Mouse (Mus musculus): ENCODE results near the gene Dcaf1. TPM values are rescaled to one million over a fixed set of nuclear protein-coding genes. Genes with fewer than 3 reads are reported as not detected.

Gene Dcaf1
- total RNA-seq (2014; fragmentation: Nextera tagmentation) (65.0 and 111 TPM in 2 replicates), total RNA-seq (2017) (63.4 and 72.4 TPM in 2 replicates), polyA plus RNA-seq (2012) (5.7 and 9.2 TPM in 2 replicates)

DNA sequence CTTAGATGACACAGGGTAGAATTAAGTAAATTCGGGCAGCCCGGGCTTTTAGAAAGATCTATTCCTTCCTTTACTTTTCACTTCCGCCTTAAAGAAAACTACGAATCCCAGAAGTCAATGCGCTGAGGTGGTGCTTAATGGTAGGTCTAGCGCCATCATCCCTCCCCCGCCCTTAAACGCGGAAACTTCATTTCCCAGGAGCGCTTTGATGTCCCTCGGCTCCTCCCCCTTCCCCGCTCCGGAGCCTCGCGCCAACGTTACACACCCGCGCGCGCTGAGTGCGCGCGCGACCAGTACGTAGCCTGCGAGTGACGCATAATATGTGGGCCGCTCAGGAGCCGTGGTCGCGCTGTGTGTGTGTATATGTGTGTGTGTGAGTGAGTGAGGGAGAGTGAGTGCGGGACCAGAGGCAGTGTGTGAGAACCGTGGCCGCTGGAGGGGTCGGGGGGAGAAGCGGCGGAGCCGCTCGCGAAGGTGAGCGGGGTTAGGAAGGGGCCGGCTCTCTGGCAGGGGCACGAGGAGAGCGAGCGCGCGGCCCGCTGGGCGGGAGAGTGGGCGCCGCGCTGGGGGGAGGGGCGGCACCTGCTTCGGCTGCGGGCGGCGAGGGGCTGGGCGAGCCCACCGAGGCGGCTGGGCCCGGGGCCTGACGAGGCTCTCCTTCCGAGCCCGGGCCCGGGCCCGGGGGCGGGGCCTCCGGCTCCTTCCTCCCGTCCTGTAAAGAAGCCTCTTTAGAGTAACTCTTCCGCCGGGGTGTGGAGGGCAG lies at the start of gene Dcaf1:
TSS of gene Dcaf1 (plus strand) at position 257 of the 763 bp plus-strand sequence.
- no peaks in the 10 kb centered on the region for H3K9me3 ChIP-seq (replicated peaks)
- DNase-seq (ENCODE audit: low spot score) (peak; percentile 77), ATAC-seq (ENCODE audit: extremely low read depth, insufficient number of reproducible peaks, low FRiP score, poor library complexity, severe bottlenecking) (peak; percentile 84)
- H3K4me1 ChIP-seq (ENCODE audit: insufficient read depth, low read depth, low read length), result peaks cover 6% of the 10 kb centered on the region
- H3K4me3 ChIP-seq (ENCODE audit: low read depth, low read length), result peak within 1 kb of the TSS; percentile 95
- peaks cover 2% of the 10 kb centered on the region for H3K36me3 ChIP-seq (replicated peaks)
- no peaks in the 10 kb centered on the region for H3K27me3 ChIP-seq (ENCODE audit: insufficient read depth, low read length)
- TF ChIP-seq GATA2 (IDR thresholded peaks at IDR 0.05; ENCODE audit: borderline replicate concordance, low read depth, low read length) (no peak), CTCF (IDR thresholded peaks at IDR 0.05; ENCODE audit: low read depth, low read length) (no peak), POLR2AphosphoS5 (IDR thresholded peaks at IDR 0.05; ENCODE audit: insufficient replicate concordance, low read depth, low read length) (no peak)

DNA sequence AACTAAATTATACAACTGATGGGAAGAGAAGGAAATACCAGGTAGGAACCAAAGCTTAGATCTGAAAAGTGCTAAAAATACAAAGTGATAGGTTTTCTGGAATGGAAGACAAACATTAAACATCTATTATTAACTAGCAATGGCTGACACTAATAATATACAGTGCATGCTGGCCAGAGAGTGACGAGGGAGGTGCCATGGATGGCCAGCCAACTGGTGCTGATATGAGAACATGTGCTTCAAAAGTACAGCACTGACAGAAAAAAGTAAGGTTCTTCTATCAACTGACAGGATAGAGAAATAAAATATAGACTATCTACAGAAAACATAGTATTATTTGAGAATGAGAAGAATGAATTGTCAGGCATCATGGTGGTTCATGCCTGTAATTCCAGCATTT lies 45.6 kb upstream of the Dcaf1 start:
- Histone ChIP-seq H3K27me3 (ENCODE audit: insufficient read depth, low read length) (no peaks in the 10 kb centered on the region), H3K36me3 (replicated peaks) (peaks cover 24% of the 10 kb centered on the region), H3K9me3 (replicated peaks) (no peaks in the 10 kb centered on the region), H3K4me1 (ENCODE audit: insufficient read depth, low read depth, low read length) (peaks cover 25% of the 10 kb centered on the region), H3K4me3 (ENCODE audit: low read depth, low read length) (no peak overlapping the region)
- no peak for DNase-seq (ENCODE audit: low spot score)
- no peak for ATAC-seq (ENCODE audit: extremely low read depth, insufficient number of reproducible peaks, low FRiP score, poor library complexity, severe bottlenecking)
- TF ChIP-seq GATA1 (IDR thresholded peaks at IDR 0.05; ENCODE audit: borderline replicate concordance, low read length) (no peak), GATA2 (IDR thresholded peaks at IDR 0.05; ENCODE audit: borderline replicate concordance, low read depth, low read length) (no peak), POLR2AphosphoS5 (IDR thresholded peaks at IDR 0.05; ENCODE audit: insufficient replicate concordance, low read depth, low read length) (no peak), TAL1 (conservative IDR thresholded peaks at IDR 0.05; ENCODE audit: low read depth, low read length) (no peak), CTCF (IDR thresholded peaks at IDR 0.05; ENCODE audit: low read depth, low read length) (no peak)

DNA sequence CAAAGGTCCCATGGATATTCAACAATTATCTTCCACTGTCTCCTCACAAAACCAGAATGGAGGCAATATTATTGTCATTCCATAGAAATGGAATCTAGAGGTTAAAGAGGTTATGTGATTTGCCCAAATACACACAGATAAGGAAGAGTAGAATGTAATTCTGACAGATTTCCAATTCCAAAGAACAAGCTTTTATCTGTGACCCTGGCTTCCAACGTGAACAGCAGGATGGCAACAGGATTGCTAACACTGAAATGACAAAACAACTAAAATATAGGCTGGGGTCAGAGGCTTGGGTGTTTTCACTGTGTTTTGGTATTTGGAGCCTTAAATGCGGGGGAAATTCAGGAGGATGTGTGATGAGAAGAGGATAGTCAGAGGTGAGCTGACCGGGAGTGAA lies 44.3 kb upstream of the Dcaf1 start:
- TF ChIP-seq CTCF (IDR thresholded peaks at IDR 0.05; ENCODE audit: low read depth, low read length), result no peak
- TF ChIP-seq POLR2AphosphoS5 (IDR thresholded peaks at IDR 0.05; ENCODE audit: insufficient replicate concordance, low read depth, low read length), result no peak
- no peak for TF ChIP-seq GATA2 (IDR thresholded peaks at IDR 0.05; ENCODE audit: borderline replicate concordance, low read depth, low read length)
- TF ChIP-seq TAL1 (conservative IDR thresholded peaks at IDR 0.05; ENCODE audit: low read depth, low read length), result no peak
- TF ChIP-seq GATA1 (IDR thresholded peaks at IDR 0.05; ENCODE audit: borderline replicate concordance, low read length), result no peak
- Histone ChIP-seq H3K4me1 (ENCODE audit: insufficient read depth, low read depth, low read length) (peaks cover 18% of the 10 kb centered on the region), H3K36me3 (replicated peaks) (peaks cover 24% of the 10 kb centered on the region), H3K9me3 (replicated peaks) (no peaks in the 10 kb centered on the region), H3K4me3 (ENCODE audit: low read depth, low read length) (no peak overlapping the region), H3K27me3 (ENCODE audit: insufficient read depth, low read length) (no peaks in the 10 kb centered on the region)
- no peak for DNase-seq (ENCODE audit: low spot score)
- ATAC-seq (ENCODE audit: extremely low read depth, insufficient number of reproducible peaks, low FRiP score, poor library complexity, severe bottlenecking), result no peak

DNA sequence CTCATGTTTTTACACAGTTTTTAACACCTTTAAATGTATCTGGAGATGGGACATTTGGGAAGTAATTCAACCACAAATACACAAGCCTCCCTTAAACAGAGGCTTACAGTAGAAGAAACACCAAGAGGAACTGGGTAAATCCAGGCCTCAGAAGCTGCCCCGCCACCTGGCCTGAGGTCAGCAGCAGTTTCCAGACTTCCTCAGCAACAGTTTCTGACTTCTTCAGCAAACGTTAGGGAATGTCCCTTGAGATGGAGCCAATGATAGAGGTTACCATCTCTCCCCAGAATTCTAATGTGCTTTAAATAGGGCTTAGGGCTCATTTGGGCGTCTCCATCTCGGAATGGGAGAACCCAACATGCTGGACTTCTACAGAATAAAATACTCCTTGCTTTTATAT lies 43.4 kb upstream of the Dcaf1 start:
- H3K9me3 ChIP-seq (replicated peaks), result no peaks in the 10 kb centered on the region
- TF ChIP-seq POLR2AphosphoS5 (IDR thresholded peaks at IDR 0.05; ENCODE audit: insufficient replicate concordance, low read depth, low read length) (no peak), GATA2 (IDR thresholded peaks at IDR 0.05; ENCODE audit: borderline replicate concordance, low read depth, low read length) (no peak), CTCF (IDR thresholded peaks at IDR 0.05; ENCODE audit: low read depth, low read length) (no peak), TAL1 (conservative IDR thresholded peaks at IDR 0.05; ENCODE audit: low read depth, low read length) (no peak), GATA1 (IDR thresholded peaks at IDR 0.05; ENCODE audit: borderline replicate concordance, low read length) (no peak)
- no peak for DNase-seq (ENCODE audit: low spot score)
- no peak overlapping the region for H3K4me3 ChIP-seq (ENCODE audit: low read depth, low read length)
- no peaks in the 10 kb centered on the region for H3K27me3 ChIP-seq (ENCODE audit: insufficient read depth, low read length)
- H3K36me3 ChIP-seq (replicated peaks), result peaks cover 28% of the 10 kb centered on the region
- no peak for ATAC-seq (ENCODE audit: extremely low read depth, insufficient number of reproducible peaks, low FRiP score, poor library complexity, severe bottlenecking)
- peaks cover 13% of the 10 kb centered on the region for H3K4me1 ChIP-seq (ENCODE audit: insufficient read depth, low read depth, low read length)

- H3K4me1 ChIP-seq (ENCODE audit: insufficient read depth, low read depth, low read length), result peaks cover 9% of the 10 kb centered on the region
- no peak for TF ChIP-seq POLR2AphosphoS5 (IDR thresholded peaks at IDR 0.05; ENCODE audit: insufficient replicate concordance, low read depth, low read length)
- H3K9me3 ChIP-seq (replicated peaks), result no peaks in the 10 kb centered on the region
- no peak overlapping the region for H3K4me3 ChIP-seq (ENCODE audit: low read depth, low read length)
- no peaks in the 10 kb centered on the region for H3K27me3 ChIP-seq (ENCODE audit: insufficient read depth, low read length)
- DNase-seq (ENCODE audit: low spot score), result no peak
- peaks cover 32% of the 10 kb centered on the region for H3K36me3 ChIP-seq (replicated peaks)
- no peak for ATAC-seq (ENCODE audit: extremely low read depth, insufficient number of reproducible peaks, low FRiP score, poor library complexity, severe bottlenecking)
Observed at GRCm38 (mm10) chr9:106780086-106780485, 41.6 kb upstream of the Dcaf1 start.

DNA sequence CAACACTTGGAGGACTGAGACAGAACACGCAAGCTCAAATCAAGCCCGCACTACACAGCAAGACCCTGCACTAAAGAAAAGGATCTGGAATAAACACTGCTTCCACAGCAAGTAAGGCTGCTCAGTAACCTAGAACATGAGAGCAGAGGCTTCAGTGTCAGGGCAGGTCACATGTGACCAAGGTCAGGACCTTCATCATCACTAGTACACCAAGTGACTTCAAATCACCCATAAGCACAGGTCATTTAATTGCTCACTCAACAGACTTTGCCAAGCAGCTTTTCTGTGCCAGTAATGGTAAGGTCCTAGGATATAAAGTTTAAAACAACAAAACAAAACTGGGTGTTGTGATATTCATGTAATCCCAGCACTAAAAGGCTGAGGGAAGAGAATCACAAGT lies 38.1 kb upstream of the Dcaf1 start:
- TF ChIP-seq GATA2 (IDR thresholded peaks at IDR 0.05; ENCODE audit: borderline replicate concordance, low read depth, low read length) (no peak), GATA1 (IDR thresholded peaks at IDR 0.05; ENCODE audit: borderline replicate concordance, low read length) (no peak), CTCF (IDR thresholded peaks at IDR 0.05; ENCODE audit: low read depth, low read length) (no peak), TAL1 (conservative IDR thresholded peaks at IDR 0.05; ENCODE audit: low read depth, low read length) (no peak), POLR2AphosphoS5 (IDR thresholded peaks at IDR 0.05; ENCODE audit: insufficient replicate concordance, low read depth, low read length) (no peak)
- DNase-seq (ENCODE audit: low spot score) (no peak), ATAC-seq (ENCODE audit: extremely low read depth, insufficient number of reproducible peaks, low FRiP score, poor library complexity, severe bottlenecking) (no peak)
- Histone ChIP-seq H3K4me1 (ENCODE audit: insufficient read depth, low read depth, low read length) (peaks cover 18% of the 10 kb centered on the region), H3K9me3 (replicated peaks) (no peaks in the 10 kb centered on the region), H3K4me3 (ENCODE audit: low read depth, low read length) (no peak overlapping the region), H3K27me3 (ENCODE audit: insufficient read depth, low read length) (no peaks in the 10 kb centered on the region), H3K36me3 (replicated peaks) (peaks cover 25% of the 10 kb centered on the region)
